Mouse (Mus musculus) MEL (cell line): ENCODE results near the gene Hltf. TPM values are rescaled to one million over a fixed set of nuclear protein-coding genes. Genes with fewer than 3 reads are reported as not detected.

Experiments
- DNase-seq: peaks from one replicate; pipeline ENCODE4 v3.0.0; 2011; ENCODE audit warnings: low read depth, low spot score
- H3K27ac ChIP-seq: 2 replicates; pipeline ENCODE4 v1.5.1; 2012; ENCODE audit warnings: low read depth, mild to moderate bottlenecking, control low read depth, low read length, moderate library complexity; ENCODE audit not compliant: control insufficient read depth
- H3K27me3 ChIP-seq, 2 experiments: fragments of 150-350 bp in 1 of 2; sonication (generic) in 1 of 2; 2 replicates each; pipeline ENCODE4 v1.6.1; 2012; ENCODE audit warnings: low read length in 2 of 2, mild to moderate bottlenecking in 2 of 2, improper control_type of control experiment in 1 of 2, moderate library complexity in 1 of 2; ENCODE audit not compliant: insufficient read depth in 2 of 2, control insufficient read depth in 1 of 2
- H3K36me3 ChIP-seq, 2 experiments: 2 replicates each; pipeline ENCODE4 v1.6.1; 2012 to 2014; ENCODE audit warnings: low read length in 2 of 2, improper control_type of control experiment in 1 of 2, inconsistent platforms in 1 of 2, mild to moderate bottlenecking in 1 of 2; ENCODE audit not compliant: insufficient read depth in 2 of 2, control insufficient read depth in 1 of 2
- H3K4me1 ChIP-seq, 2 experiments: fragments of 150-350 bp in 1 of 2; sonication (generic) in 1 of 2; 2 replicates each; pipeline ENCODE4 v1.6.1; 2012; ENCODE audit warnings: low read length in 2 of 2, improper control_type of control experiment in 1 of 2, mild to moderate bottlenecking in 1 of 2; ENCODE audit not compliant: insufficient read depth in 2 of 2, control insufficient read depth in 1 of 2
- H3K4me3 ChIP-seq, 2 experiments: fragments of 150-350 bp in 1 of 2; sonication (generic) in 1 of 2; 2 replicates each; pipeline ENCODE4 v1.5.1; 2012; ENCODE audit warnings: low read depth in 2 of 2, low read length in 2 of 2, mild to moderate bottlenecking in 2 of 2, moderate library complexity in 2 of 2, control low read depth in 1 of 2, improper control_type of control experiment in 1 of 2; ENCODE audit not compliant: control insufficient read depth in 1 of 2, insufficient read depth in 1 of 2
- H3K79me2 ChIP-seq: 2 replicates; pipeline ENCODE4 v1.6.1; 2012; ENCODE audit warnings: mild to moderate bottlenecking, low read length, moderate library complexity; ENCODE audit not compliant: control insufficient read depth, poor library complexity, insufficient read depth
- H3K9ac ChIP-seq: 2 replicates; pipeline ENCODE4 v1.6.1; 2012; ENCODE audit warnings: low read depth, mild to moderate bottlenecking, control low read depth, low read length, moderate library complexity; ENCODE audit not compliant: control insufficient read depth, poor library complexity, severe bottlenecking
- H3K9me3 ChIP-seq: fragments of 150-350 bp; sonication (generic); replicated peaks from 2 replicates; pipeline ENCODE4 v1.6.1; 2012; ENCODE audit warnings: mild to moderate bottlenecking, low read length, improper control_type of control experiment, moderate library complexity; ENCODE audit not compliant: insufficient read depth
- BHLHE40 ChIP-seq: IDR thresholded peaks from 2 replicates; pipeline ENCODE4 v1.6.1; 2012; ENCODE audit warnings: low read depth, mild to moderate bottlenecking, inconsistent platforms, low read length, improper control_type of control experiment, borderline replicate concordance
- CHD1 ChIP-seq: IDR thresholded peaks from 2 replicates; pipeline ENCODE4 v1.6.1; 2012; ENCODE audit warnings: low read depth, mild to moderate bottlenecking, inconsistent platforms, low read length, improper control_type of control experiment
- CHD2 ChIP-seq: IDR thresholded peaks from 2 replicates; pipeline ENCODE4 v1.6.1; 2011; ENCODE audit warnings: low read length, improper control_type of control experiment
- E2F4 ChIP-seq: IDR thresholded peaks from 2 replicates; pipeline ENCODE4 v1.6.1; 2011; ENCODE audit warnings: low read depth, low read length, improper control_type of control experiment, borderline replicate concordance
- ELF1 ChIP-seq: IDR thresholded peaks from 2 replicates; pipeline ENCODE4 v1.6.1; 2014; ENCODE audit warnings: low read depth, mild to moderate bottlenecking, inconsistent platforms, low read length, improper control_type of control experiment, moderate library complexity
- EP300 ChIP-seq, 2 experiments: IDR thresholded peaks; 2 replicates each; pipeline ENCODE4 v1.6.1; 2011; ENCODE audit warnings: improper control_type of control experiment in 2 of 2, low read length in 2 of 2, low read depth in 1 of 2, mild to moderate bottlenecking in 1 of 2
- ETS1 ChIP-seq: IDR thresholded peaks from 2 replicates; pipeline ENCODE4 v1.6.1; 2012; ENCODE audit warnings: low read depth, mild to moderate bottlenecking, inconsistent platforms, low read length, improper control_type of control experiment, moderate library complexity
- GABPA ChIP-seq: IDR thresholded peaks from 2 replicates; pipeline ENCODE4 v1.6.1; 2012; ENCODE audit warnings: low read depth, mild to moderate bottlenecking, inconsistent platforms, low read length, improper control_type of control experiment, moderate library complexity
- GATA1 ChIP-seq: IDR thresholded peaks from 2 replicates; pipeline ENCODE4 v1.6.1; 2011; ENCODE audit warnings: low read depth, low read length, improper control_type of control experiment
- HCFC1 ChIP-seq: IDR thresholded peaks from 2 replicates; pipeline ENCODE4 v1.6.1; 2012; ENCODE audit warnings: low read depth, mild to moderate bottlenecking, inconsistent platforms, low read length, improper control_type of control experiment, moderate library complexity
- MAFK ChIP-seq: IDR thresholded peaks from 2 replicates; pipeline ENCODE4 v1.6.1; 2011; ENCODE audit warnings: low read depth, mild to moderate bottlenecking, low read length, improper control_type of control experiment, borderline replicate concordance
- MAX ChIP-seq: IDR thresholded peaks from 2 replicates; pipeline ENCODE4 v1.6.1; 2011; ENCODE audit warnings: low read length, improper control_type of control experiment
- MAZ ChIP-seq: IDR thresholded peaks from 2 replicates; pipeline ENCODE4 v1.6.1; 2012; ENCODE audit warnings: low read depth, mild to moderate bottlenecking, inconsistent platforms, low read length, improper control_type of control experiment
- MEF2A ChIP-seq: IDR thresholded peaks from 2 replicates; pipeline ENCODE4 v1.6.1; 2014; ENCODE audit warnings: low read depth, mild to moderate bottlenecking, inconsistent platforms, low read length, improper control_type of control experiment; ENCODE audit not compliant: poor library complexity, insufficient replicate concordance, severe bottlenecking; ENCODE audit errors: extremely low read depth
- MXI1 ChIP-seq: IDR thresholded peaks from 2 replicates; pipeline ENCODE4 v1.6.1; 2011; ENCODE audit warnings: mild to moderate bottlenecking, low read depth, low read length, improper control_type of control experiment
- MYB ChIP-seq: IDR thresholded peaks from 2 replicates; pipeline ENCODE4 v1.6.1; 2011; ENCODE audit warnings: mild to moderate bottlenecking, low read depth, low read length, improper control_type of control experiment
- MYC ChIP-seq: IDR thresholded peaks from 2 replicates; pipeline ENCODE4 v1.6.1; 2011; ENCODE audit warnings: low read depth, mild to moderate bottlenecking, low read length, improper control_type of control experiment, moderate library complexity
- NELFE ChIP-seq: IDR thresholded peaks from 2 replicates; pipeline ENCODE4 v1.6.1; 2011; ENCODE audit warnings: low read depth, low read length, improper control_type of control experiment
- NRF1 ChIP-seq: IDR thresholded peaks from 2 replicates; pipeline ENCODE4 v1.6.1; 2014; ENCODE audit warnings: low read depth, mild to moderate bottlenecking, inconsistent platforms, low read length, improper control_type of control experiment, moderate library complexity; ENCODE audit not compliant: poor library complexity, insufficient read depth, severe bottlenecking
- POLR2A ChIP-seq, 2 experiments: IDR thresholded peaks; 2 replicates each; pipeline ENCODE4 v1.6.1; 2011 to 2012; ENCODE audit warnings: low read length in 2 of 2, mild to moderate bottlenecking in 2 of 2, control low read depth in 1 of 2, improper control_type of control experiment in 1 of 2, low read depth in 1 of 2, moderate library complexity in 1 of 2; ENCODE audit not compliant: control insufficient read depth in 1 of 2, insufficient read depth in 1 of 2, poor library complexity in 1 of 2
- POLR2AphosphoS2 ChIP-seq: IDR thresholded peaks from 2 replicates; pipeline ENCODE4 v1.6.1; 2011; ENCODE audit warnings: low read length, improper control_type of control experiment
- POLR2AphosphoS5 ChIP-seq: IDR thresholded peaks from 2 replicates; pipeline ENCODE4 v1.6.1; 2012; ENCODE audit warnings: low read depth, borderline replicate concordance, mild to moderate bottlenecking, inconsistent platforms, low read length, moderate library complexity, mixed read lengths
- RCOR1 ChIP-seq: IDR thresholded peaks from 2 replicates; pipeline ENCODE4 v1.6.1; 2012; ENCODE audit warnings: low read depth, mild to moderate bottlenecking, inconsistent platforms, low read length, improper control_type of control experiment
- SIN3A ChIP-seq: IDR thresholded peaks from 2 replicates; pipeline ENCODE4 v1.6.1; 2012; ENCODE audit warnings: low read length, improper control_type of control experiment, inconsistent platforms
- SMC3 ChIP-seq: IDR thresholded peaks from 2 replicates; pipeline ENCODE4 v1.6.1; 2011; ENCODE audit warnings: low read depth, low read length, improper control_type of control experiment
- TAL1 ChIP-seq: IDR thresholded peaks from 2 replicates; pipeline ENCODE4 v1.6.1; 2012; ENCODE audit warnings: mild to moderate bottlenecking, inconsistent platforms, low read length, moderate library complexity, mixed read lengths
- TBP ChIP-seq: IDR thresholded peaks from 2 replicates; pipeline ENCODE4 v1.8.0; 2011; ENCODE audit warnings: low read depth, low read length, improper control_type of control experiment
- TCF12 ChIP-seq: IDR thresholded peaks from 2 replicates; pipeline ENCODE4 v1.6.1; 2014; ENCODE audit warnings: low read depth, mild to moderate bottlenecking, inconsistent platforms, low read length, improper control_type of control experiment, moderate library complexity
- UBTF ChIP-seq: IDR thresholded peaks from 2 replicates; pipeline ENCODE4 v1.6.1; 2012; ENCODE audit warnings: low read depth, mild to moderate bottlenecking, inconsistent platforms, low read length, improper control_type of control experiment, moderate library complexity, borderline replicate concordance; ENCODE audit not compliant: insufficient read depth
- USF1 ChIP-seq: IDR thresholded peaks from 2 replicates; pipeline ENCODE4 v1.6.1; 2014; ENCODE audit warnings: low read depth, mild to moderate bottlenecking, inconsistent platforms, low read length, improper control_type of control experiment, moderate library complexity
- USF2 ChIP-seq, 2 experiments: IDR thresholded peaks; 2 replicates each; pipeline ENCODE4 v1.6.1; 2011 to 2012; ENCODE audit warnings: improper control_type of control experiment in 2 of 2, low read length in 2 of 2, borderline replicate concordance in 1 of 2, inconsistent platforms in 1 of 2, low read depth in 1 of 2, mild to moderate bottlenecking in 1 of 2; ENCODE audit not compliant: insufficient read depth in 1 of 2
- ZC3H11A ChIP-seq: IDR thresholded peaks from 2 replicates; pipeline ENCODE4 v1.6.1; 2012; ENCODE audit warnings: low read depth, mild to moderate bottlenecking, inconsistent platforms, low read length, improper control_type of control experiment
- ZKSCAN1 ChIP-seq: IDR thresholded peaks from 2 replicates; pipeline ENCODE4 v1.6.1; 2012; ENCODE audit warnings: low read depth, mild to moderate bottlenecking, inconsistent platforms, low read length, improper control_type of control experiment, moderate library complexity
- ZMIZ1 ChIP-seq: IDR thresholded peaks from 2 replicates; pipeline ENCODE4 v1.6.1; 2012; ENCODE audit warnings: low read depth, mild to moderate bottlenecking, inconsistent platforms, low read length, improper control_type of control experiment, moderate library complexity
- ZNF384 ChIP-seq: IDR thresholded peaks from 2 replicates; pipeline ENCODE4 v1.6.1; 2012; ENCODE audit warnings: low read depth, mild to moderate bottlenecking, inconsistent platforms, low read length, improper control_type of control experiment
- polyA plus RNA-seq, 2 experiments: library from polyadenylated mRNA; stranded (reverse) in 1 of 2; unstranded in 1 of 2; fragments of >175 nt in 1 of 2; fragments of >200 nt in 1 of 2; gene quantifications; 2 replicates each; pipeline versions ENCODE4 v1.2.1 to v1.2.4; 2012; ENCODE audit warnings: low replicate concordance in 2 of 2, low read depth in 1 of 2; ENCODE audit not compliant: insufficient read length in 2 of 2, insufficient read depth in 1 of 2, missing spikeins in 1 of 2
- total RNA-seq: library from RNA; depleted of rRNA; stranded (reverse); fragments of 300-350 nt; gene quantifications from 2 replicates; pipeline ENCODE4 v1.2.3, GENCODE M21; 2012

The Hltf gene
- total and polyA plus RNA-seq, 3 experiments, result 9.8 to 10.0 TPM; not detected in 1

DNA sequence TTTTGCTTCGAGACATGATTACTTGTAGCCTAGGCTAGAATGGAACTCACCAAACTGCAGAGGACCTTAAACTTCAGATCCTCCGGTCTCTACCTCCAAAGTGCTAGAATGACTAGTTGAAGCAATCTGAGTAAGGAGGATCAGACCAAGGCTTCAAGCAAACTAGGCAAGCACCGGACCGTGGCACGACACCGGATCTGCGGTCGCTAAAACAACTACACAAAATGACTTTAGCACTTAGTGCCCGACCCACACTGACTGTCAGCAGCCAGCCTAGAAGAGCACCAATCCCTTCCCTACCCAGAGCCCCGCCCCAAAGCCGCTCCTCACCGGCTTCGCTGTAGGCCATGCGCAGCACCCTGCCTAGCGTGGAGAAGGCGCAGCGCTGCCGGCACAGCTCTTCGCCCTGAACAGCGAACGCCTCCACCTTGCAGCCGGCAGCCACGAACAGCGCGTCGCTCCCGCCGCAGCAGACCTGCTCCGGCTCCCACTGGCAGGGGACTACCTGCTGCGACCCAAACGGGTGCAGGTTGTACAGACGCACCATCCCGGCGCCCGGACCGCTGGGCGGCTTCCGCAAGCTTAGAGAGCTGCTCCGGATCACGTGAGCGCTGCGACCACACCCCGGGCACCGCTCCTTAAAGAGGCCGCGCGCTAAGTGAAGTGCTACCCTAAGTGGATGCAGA lies 22.7 kb upstream of the Hltf start, which contains the start of gene Hps3:
Gene Hps3 (minus strand): TSS at position 597 of the 686 bp plus-strand sequence.
- H3K79me2 ChIP-seq, result peaks cover 11% of the 10 kb centered on the region
- H3K27ac ChIP-seq, result peak within 1 kb of the TSS; percentile 41
- peaks cover 20 to 21% of the 10 kb centered on the region in 2 experiments for H3K4me1 ChIP-seq
- TF ChIP-seq E2F4 (no peak), ZMIZ1 (peak; percentile 74), SIN3A (peak; percentile 92), MYB (no peak), UBTF (0 out of 2 replicates have a peak, but pooled peaks have one; percentile 36), ZNF384 (no peak), MAFK (no peak), NRF1 (peak; percentile 65), GABPA (no peak), GATA1 (no peak), POLR2AphosphoS2 (peak; percentile 87; the same call in 1 of the 2 replicates), CHD2 (no peak), HCFC1 (peak; percentile 83), USF1 (peak; percentile 98), MAX (peak; percentile 85), ZC3H11A (no peak), SMC3 (no peak), MAZ (no peak), POLR2A (IDR thresholded peaks at IDR 0.05; ENCODE audit: control insufficient read depth in 1 of 2, insufficient read depth in 1 of 2, low read depth in 1 of 2, low read length in 2 of 2, poor library complexity in 1 of 2) (peak; percentile 95 to 97), NELFE (peak; percentile 89), ZKSCAN1 (no peak), BHLHE40 (peak; percentile 87), ETS1 (no peak), POLR2AphosphoS5 (no peak), TCF12 (no peak), ELF1 (peak; percentile 85), TAL1 (no peak), USF2 (IDR thresholded peaks at IDR 0.05; ENCODE audit: borderline replicate concordance in 1 of 2, insufficient read depth in 1 of 2, low read depth in 1 of 2, low read length in 2 of 2) (peak; percentile 71 to 86), TBP (peak; percentile 45; the same call in 1 of the 2 replicates), RCOR1 (no peak), CHD1 (no peak), MEF2A (no peak), MYC (no peak), EP300 (IDR thresholded peaks at IDR 0.05; ENCODE audit: low read depth in 1 of 2, low read length in 2 of 2) (no peak), MXI1 (peak; percentile 92)
- no peaks in the 10 kb centered on the region for H3K9me3 ChIP-seq
- H3K27me3 ChIP-seq, result no peaks in the 10 kb centered on the region
- peaks cover 0 to 29% of the 10 kb centered on the region in 2 experiments; a peak in 3 of 4 replicates for H3K36me3 ChIP-seq
- peak within 1 kb of the TSS; percentile 79 for H3K9ac ChIP-seq
- DNase-seq, result peak; percentile 95
- H3K4me3 ChIP-seq, result peak within 1 kb of the TSS; percentile 69
